Mouse (Mus musculus): ENCODE measurements around the gene Smyd2. TPM values are rescaled to one million over a fixed set of nuclear protein-coding genes. Genes with fewer than 3 reads are reported as not detected.
A peak's percentile ranks its signal among the peaks of the same experiment; 100 is the strongest.

Smyd2 gene
- total and polyA plus RNA-seq, 2 experiments from 2014 or later: 218 to 239 TPM

- no peak overlapping the region for H3K4me3 ChIP-seq (ENCODE audit: low read depth, low read length)
- H3K27ac ChIP-seq (ENCODE audit: low read depth): no peak overlapping the region
- peaks cover 32% of the 10 kb centered on the region for H3K36me3 ChIP-seq (replicated peaks; ENCODE audit: control insufficient read depth, insufficient read depth, low read length)
- no peak for TF ChIP-seq EP300 (IDR thresholded peaks at IDR 0.05; ENCODE audit: low read depth)
- no peak for TF ChIP-seq CTCF (IDR thresholded peaks at IDR 0.05; ENCODE audit: low read depth)
- H3K9me3 ChIP-seq (replicated peaks; ENCODE audit: control insufficient read depth, low read length): no peaks in the 10 kb centered on the region
- H3K4me2 ChIP-seq (ENCODE audit: low read depth, low read length): no peak overlapping the region
- ATAC-seq (ENCODE audit: insufficient read depth, low read depth): no peak
- no peaks in the 10 kb centered on the region for H3K27me3 ChIP-seq (ENCODE audit: control insufficient read depth, insufficient read depth, low read length)
- WGBS: 90% methylated on average over 7 of the region's 7 CpGs
- no peak for DNase-seq (ENCODE audit: low spot score)
- H3K9ac ChIP-seq (replicated peaks; ENCODE audit: low read depth, low read length): no peak overlapping the region
- H3K4me1 ChIP-seq (ENCODE audit: control insufficient read depth, insufficient read depth): peaks cover 7% of the 10 kb centered on the region; the same call in 1 of the 2 replicates
Measured at GRCm38 (mm10) chr1:189833351-189833750, 88.8 kb downstream of the Smyd2 start.

GRCm38 (mm10) chr1:189830797-189831232, 91.3 kb downstream of the Smyd2 start:
- ATAC-seq (ENCODE audit: insufficient read depth, low read depth): no peak
- Histone ChIP-seq H3K27ac (ENCODE audit: low read depth) (peak overlapping the region; percentile 59; the same call in 1 of the 2 replicates), H3K4me2 (ENCODE audit: low read depth, low read length) (no peak overlapping the region), H3K36me3 (replicated peaks; ENCODE audit: control insufficient read depth, insufficient read depth, low read length) (peaks cover 35% of the 10 kb centered on the region), H3K9me3 (replicated peaks; ENCODE audit: control insufficient read depth, low read length) (no peaks in the 10 kb centered on the region), H3K9ac (replicated peaks; ENCODE audit: low read depth, low read length) (no peak overlapping the region), H3K4me3 (ENCODE audit: low read depth, low read length) (no peak overlapping the region), H3K27me3 (ENCODE audit: control insufficient read depth, insufficient read depth, low read length) (no peaks in the 10 kb centered on the region), H3K4me1 (ENCODE audit: control insufficient read depth, insufficient read depth) (peaks cover 7% of the 10 kb centered on the region; the same call in 1 of the 2 replicates)
- TF ChIP-seq EP300 (IDR thresholded peaks at IDR 0.05; ENCODE audit: low read depth) (no peak), CTCF (IDR thresholded peaks at IDR 0.05; ENCODE audit: low read depth) (no peak)
- DNase-seq (ENCODE audit: low spot score): no peak
- WGBS: 24% methylated on average over 12 of the region's 12 CpGs

Other genes starting within 250 kb of the Smyd2 start
- gene Cenpf, start 234.3 kb downstream of the Smyd2 start, total RNA-seq (2014; rRNA removed; ENCODE audit: low replicate concordance): 11.1 and 11.2 TPM in 2 replicates
- gene Cenpf, start 234.3 kb downstream of the Smyd2 start, polyA plus RNA-seq (2015; fragmentation: Nextera tagmentation; extraction: Ambion mirVana): 23.2 and 26.7 TPM in 2 replicates
- 23.5 and 24.5 TPM in 2 replicates for gene Ptpn14, start 194.1 kb downstream of the Smyd2 start, total RNA-seq (2014; rRNA removed; ENCODE audit: low replicate concordance)
- 4.2 TPM in 2 replicates for gene Ptpn14, start 194.1 kb downstream of the Smyd2 start, polyA plus RNA-seq (2015; fragmentation: Nextera tagmentation; extraction: Ambion mirVana)
- 23.1 and 31.5 TPM in 2 replicates for gene Prox1, start 248.4 kb upstream of the Smyd2 start, total RNA-seq (2014; rRNA removed; ENCODE audit: low replicate concordance)
- gene Prox1, start 248.4 kb upstream of the Smyd2 start, polyA plus RNA-seq (2015; fragmentation: Nextera tagmentation; extraction: Ambion mirVana): 17.3 and 17.8 TPM in 2 replicates